Mouse (Mus musculus): ENCODE results near the gene Ctsk. TPM values are rescaled to one million over a fixed set of nuclear protein-coding genes. Genes with fewer than 3 reads are reported as not detected.

The Ctsk gene
- 8.1 and 10.8 TPM in 2 replicates for polyA plus RNA-seq (2012; rRNA removed)

DNA sequence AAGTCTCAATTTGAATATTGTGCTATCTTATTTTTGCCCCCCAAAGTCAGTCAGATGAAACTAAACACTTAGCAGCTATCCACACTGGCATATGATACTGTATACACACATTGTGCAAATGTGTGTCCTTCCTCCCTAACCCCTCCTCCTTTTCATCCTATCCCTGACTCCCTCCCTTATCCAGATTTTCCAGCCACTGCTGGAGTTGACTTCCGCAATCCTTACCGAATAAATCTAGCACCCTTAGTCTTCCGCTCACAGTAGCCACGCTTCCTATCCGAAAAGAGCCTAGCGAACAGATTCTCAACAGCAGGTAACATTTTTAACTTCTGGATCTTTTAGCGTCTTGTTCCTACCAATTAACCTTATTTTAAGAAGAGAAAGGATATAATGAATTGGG, at the start of gene Ctsk:
TSS of gene Ctsk (plus strand) at position 233 of the 400 bp plus-strand sequence.

GRCm38 (mm10) chr3:95526622-95527211, 27.7 kb downstream of the Ctsk start, which contains the start of gene Ctss:
Gene Ctss (plus strand): TSS chr3:95526786.

Other genes with a start within 250 kb of the Ctsk start
- gene Bnipl, start 248.1 kb upstream of the Ctsk start, polyA plus RNA-seq (2012; rRNA removed), result 0.80 and 1.3 TPM in 2 replicates
- 30.3 and 35.1 TPM in 2 replicates for gene Mindy1, start 217.9 kb upstream of the Ctsk start, polyA plus RNA-seq (2012; rRNA removed)
- gene Prune1, start 217.2 kb upstream of the Ctsk start, polyA plus RNA-seq (2012; rRNA removed), result 24.0 and 29.2 TPM in 2 replicates
- gene Anxa9, start 192.1 kb upstream of the Ctsk start, polyA plus RNA-seq (2012; rRNA removed), result 2.6 and 2.8 TPM in 2 replicates
- 69.3 and 111 TPM in 2 replicates for gene Cers2, start 184.5 kb upstream of the Ctsk start, polyA plus RNA-seq (2012; rRNA removed)
- 62.2 and 65.8 TPM in 2 replicates for gene Setdb1, start 142.1 kb upstream of the Ctsk start, polyA plus RNA-seq (2012; rRNA removed)
- not detected in 2 replicates for gene 4930558C23Rik, start 96.4 kb upstream of the Ctsk start, polyA plus RNA-seq (2012; rRNA removed)
- gene Arnt, start 64.9 kb upstream of the Ctsk start, polyA plus RNA-seq (2012; rRNA removed), result 30.4 and 39.4 TPM in 2 replicates
- 7.9 and 10.8 TPM in 2 replicates for gene Ctss, start 27.5 kb downstream of the Ctsk start, polyA plus RNA-seq (2012; rRNA removed)
- gene Hormad1, start 60.4 kb downstream of the Ctsk start, polyA plus RNA-seq (2012; rRNA removed), result 0.05 TPM in 1 of 2 replicates, not detected in the other
- gene Golph3l, start 89.7 kb downstream of the Ctsk start, polyA plus RNA-seq (2012; rRNA removed), result 32.5 and 36.4 TPM in 2 replicates
- 51.9 and 63.0 TPM in 2 replicates for gene Ensa, start 125.7 kb downstream of the Ctsk start, polyA plus RNA-seq (2012; rRNA removed)
- 73.5 and 157 TPM in 2 replicates for gene Mcl1, start 159.5 kb downstream of the Ctsk start, polyA plus RNA-seq (2012; rRNA removed)
- 0.30 and 0.42 TPM in 2 replicates for gene Adamtsl4, start 188.7 kb downstream of the Ctsk start, polyA plus RNA-seq (2012; rRNA removed)
- gene Ecm1, start 240.3 kb downstream of the Ctsk start, polyA plus RNA-seq (2012; rRNA removed), result 18.1 and 22.0 TPM in 2 replicates